Mouse (Mus musculus): ENCODE results near the gene Nxpe3.

DNA sequence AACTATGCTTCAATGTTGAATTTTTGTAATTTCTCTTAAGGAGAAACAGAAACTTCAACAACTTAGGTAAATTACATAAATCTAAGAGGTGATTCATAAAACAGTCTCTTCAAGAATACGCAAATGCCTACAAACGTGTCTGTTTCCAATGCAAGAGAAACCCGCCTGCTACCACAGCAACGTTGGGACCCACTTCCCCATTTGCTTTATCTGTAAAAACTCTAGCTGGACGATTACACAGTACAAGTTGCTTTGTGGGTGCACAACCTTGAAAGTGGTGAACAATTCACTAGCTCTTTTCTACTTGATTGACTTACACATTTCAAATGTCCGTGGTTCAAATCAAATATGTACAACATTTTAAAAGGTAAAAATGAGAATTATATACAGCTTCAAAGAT is 83.3 kb downstream of the Nxpe3 start:
- TF ChIP-seq CTCF (IDR thresholded peaks at IDR 0.05) (no peak), EP300 (IDR thresholded peaks at IDR 0.05) (no peak)

Measured in lung, postnatal 0 days (tissue).